Mouse (Mus musculus) layer of hippocampus, adult 18-20 months (tissue): ENCODE measurements around the gene Psma7. TPM values are rescaled to one million over a fixed set of nuclear protein-coding genes. Genes with fewer than 3 reads are reported as not detected.

Experiments used
- DNase-seq, 2 experiments: peaks; one replicate each; pipeline ENCODE4 v3.0.0; 2022; ENCODE audit warnings: low spot score in 2 of 2
- total RNA-seq, 2 experiments: library from RNA; stranded (reverse); gene quantifications; 2 replicates each; pipeline ENCODE4 v1.2.3; 2021

The Psma7 gene
- total RNA-seq, 2 experiments from 2014 or later: 163 to 171 TPM

GRCm38 (mm10) chr2:180005656-180006351 is 36.4 kb downstream of the Psma7 start:
- DNase-seq: no peak

- DNase-seq: no peak
Measured at GRCm38 (mm10) chr2:180001635-180002034, 40.6 kb downstream of the Psma7 start.

- DNase-seq: no peak
Measured at GRCm38 (mm10) chr2:179998431-179998830, 43.8 kb downstream of the Psma7 start.

GRCm38 (mm10) chr2:179993071-179993470 is 49.2 kb downstream of the Psma7 start:
- no peak for DNase-seq

GRCm38 (mm10) chr2:179989098-179989497 is 53.1 kb downstream of the Psma7 start:
- DNase-seq: no peak

GRCm38 (mm10) chr2:179986437-179987022 is 55.7 kb downstream of the Psma7 start:
- DNase-seq: no peak

Other genes with a start within 250 kb of the Psma7 start
- gene Taf4, start 65.8 kb downstream of the Psma7 start, total RNA-seq: 10 to 100 TPM; 20.8 to 23.7 TPM
- gene Lsm14b, start 17.4 kb downstream of the Psma7 start, total RNA-seq: 10 to 100 TPM; 97.5 to 98.5 TPM
- gene Ss18l1, start 76 bp upstream of the Psma7 start, total RNA-seq: 10 to 100 TPM; 45.3 to 45.8 TPM
- 10 to 100 TPM; 17.9 to 18.9 TPM for gene Mtg2, start 28.2 kb upstream of the Psma7 start, total RNA-seq
- gene Hrh3, start 62.1 kb upstream of the Psma7 start, total RNA-seq: 10 to 100 TPM; 49.0 to 63.4 TPM
- 10 to 100 TPM; 47.6 to 47.9 TPM for gene Osbpl2, start 76.9 kb upstream of the Psma7 start, total RNA-seq
- gene Adrm1, start 129.1 kb upstream of the Psma7 start, total RNA-seq: 100 to 1,000 TPM; 103 to 105 TPM
- 1 to 10 TPM; 6.6 to 7.2 TPM for gene Lama5, start 183.4 kb upstream of the Psma7 start, total RNA-seq
- gene Rps21, start 214.9 kb upstream of the Psma7 start, total RNA-seq: 100 to 1,000 TPM; 772 to 807 TPM
- gene Cables2, start 231.1 kb upstream of the Psma7 start, total RNA-seq: 10 to 100 TPM; 31.6 to 35.5 TPM
- gene Rbbp8nl, start 247.4 kb upstream of the Psma7 start, total RNA-seq: not detected